Mouse (Mus musculus): ENCODE measurements around the gene Ttll12. TPM values are rescaled to one million over a fixed set of nuclear protein-coding genes. Genes with fewer than 3 reads are reported as not detected.

The Ttll12 gene
- total and polyA plus RNA-seq, 3 experiments: 43.9 to 76.5 TPM; not detected in 1

DNA sequence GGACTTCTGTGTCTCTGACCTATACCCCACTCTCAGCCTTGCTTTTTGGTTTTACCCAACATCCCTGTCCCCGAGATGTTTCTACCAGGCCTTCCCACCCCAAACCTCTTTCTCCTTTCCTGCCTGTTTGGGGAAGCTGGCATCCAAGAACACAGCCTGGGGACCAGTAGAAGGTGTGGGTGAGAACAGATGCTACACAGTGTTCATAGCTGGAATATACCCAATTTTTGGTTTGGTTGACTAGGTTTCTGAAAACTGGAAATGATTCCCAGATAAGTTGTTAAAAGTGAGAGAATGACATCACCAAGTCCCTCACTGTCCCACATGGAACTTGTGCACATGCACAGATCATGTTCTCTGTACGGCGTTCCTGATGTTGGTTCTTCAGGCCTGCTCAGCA lies 20.3 kb upstream of the Ttll12 start:
- no peaks in the 10 kb centered on the region for H3K36me3 ChIP-seq (ENCODE audit: control insufficient read depth in 1 of 2, insufficient read depth in 2 of 2, low read length in 2 of 2)
- no peaks in the 10 kb centered on the region for H3K79me2 ChIP-seq (ENCODE audit: control insufficient read depth, insufficient read depth, low read length, poor library complexity)
- no peaks in the 10 kb centered on the region for H3K4me1 ChIP-seq (ENCODE audit: control insufficient read depth in 1 of 2, insufficient read depth in 2 of 2, low read length in 2 of 2)
- no peak overlapping the region for H3K27ac ChIP-seq (ENCODE audit: control insufficient read depth, low read depth, low read length)
- H3K9me3 ChIP-seq (replicated peaks; ENCODE audit: insufficient read depth, low read length): no peaks in the 10 kb centered on the region
- H3K9ac ChIP-seq (ENCODE audit: control insufficient read depth, low read depth, low read length, poor library complexity, severe bottlenecking): no peak overlapping the region
- no peak for TF ChIP-seq MYC (IDR thresholded peaks at IDR 0.05; ENCODE audit: low read depth, low read length)
- H3K27me3 ChIP-seq (ENCODE audit: control insufficient read depth in 1 of 2, insufficient read depth in 2 of 2, low read length in 2 of 2): peaks cover 0 to 2% of the 10 kb centered on the region in 2 experiments; a peak in 1 of 4 replicates
- DNase-seq (ENCODE audit: low read depth, low spot score): no peak
- H3K4me3 ChIP-seq (ENCODE audit: control insufficient read depth in 1 of 2, insufficient read depth in 1 of 2, low read depth in 2 of 2, low read length in 2 of 2): no peak overlapping the region

DNA sequence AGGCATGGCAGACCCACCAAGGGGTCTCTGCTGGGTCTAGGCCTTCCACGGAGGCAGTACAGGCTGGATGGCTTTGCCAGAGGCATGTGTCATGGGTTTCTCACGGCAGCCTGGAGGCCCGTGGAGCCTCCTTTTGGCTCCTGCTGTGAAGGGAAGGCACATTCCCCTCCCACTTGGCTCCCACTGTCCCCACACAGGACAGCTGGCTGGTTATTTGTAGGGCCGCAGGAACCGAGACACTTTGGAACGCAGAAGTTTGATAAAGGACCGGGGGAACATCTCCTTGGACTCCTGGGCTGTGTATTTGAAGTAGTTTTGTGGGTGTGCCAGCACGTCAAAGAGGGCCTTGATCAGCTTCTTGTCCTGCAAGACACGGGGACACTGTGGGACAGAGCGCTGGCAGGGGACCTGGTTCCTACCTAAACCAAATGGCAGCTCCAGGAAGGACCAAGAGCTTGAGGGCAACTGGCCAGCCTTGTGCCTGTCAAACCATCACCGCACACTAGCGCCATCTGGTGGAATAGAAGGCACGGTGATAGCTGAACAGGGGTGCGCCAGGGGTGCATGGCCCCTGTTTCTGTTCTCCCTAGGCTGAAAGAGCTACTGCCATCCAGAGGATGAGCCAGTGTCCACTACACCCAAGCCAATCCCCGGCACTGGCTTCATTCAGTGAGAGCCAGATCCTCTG lies 12.3 kb upstream of the Ttll12 start:
- TF ChIP-seq SMC3 (IDR thresholded peaks at IDR 0.05; ENCODE audit: low read depth, low read length) (peak; percentile 87), CTCF (IDR thresholded peaks at IDR 0.05 in 2 of 3, conservative IDR thresholded peaks at IDR 0.05 in 1 of 3; ENCODE audit: control insufficient read depth in 1 of 3, insufficient read depth in 1 of 3, low read depth in 2 of 3, low read length in 3 of 3, poor library complexity in 1 of 3, severe bottlenecking in 1 of 3) (peak; percentile 85 to 92 (median 86)), BHLHE40 (IDR thresholded peaks at IDR 0.05; ENCODE audit: borderline replicate concordance, low read depth, low read length) (0 out of 2 replicates have a peak, but pooled peaks have one; percentile 19), ZC3H11A (IDR thresholded peaks at IDR 0.05; ENCODE audit: low read depth, low read length) (peak; percentile 72), E2F4 (IDR thresholded peaks at IDR 0.05; ENCODE audit: borderline replicate concordance, low read depth, low read length) (no peak), RAD21 (IDR thresholded peaks at IDR 0.05; ENCODE audit: low read depth, low read length) (peak; percentile 62), TBP (IDR thresholded peaks at IDR 0.05; ENCODE audit: low read depth, low read length) (no peak)
- DNase-seq (ENCODE audit: low read depth, low spot score): peak; percentile 78
- Histone ChIP-seq H3K4me1 (ENCODE audit: control insufficient read depth in 1 of 2, insufficient read depth in 2 of 2, low read length in 2 of 2) (peaks cover 0 to 3% of the 10 kb centered on the region in 2 experiments; a peak in 3 of 4 replicates), H3K27ac (ENCODE audit: control insufficient read depth, low read depth, low read length) (no peak overlapping the region), H3K36me3 (ENCODE audit: control insufficient read depth in 1 of 2, insufficient read depth in 2 of 2, low read length in 2 of 2) (no peaks in the 10 kb centered on the region), H3K79me2 (ENCODE audit: control insufficient read depth, insufficient read depth, low read length, poor library complexity) (no peaks in the 10 kb centered on the region), H3K27me3 (ENCODE audit: control insufficient read depth in 1 of 2, insufficient read depth in 2 of 2, low read length in 2 of 2) (peaks cover 0 to 2% of the 10 kb centered on the region in 2 experiments; a peak in 1 of 4 replicates), H3K9me3 (replicated peaks; ENCODE audit: insufficient read depth, low read length) (no peaks in the 10 kb centered on the region), H3K4me3 (ENCODE audit: control insufficient read depth in 1 of 2, insufficient read depth in 1 of 2, low read depth in 2 of 2, low read length in 2 of 2) (no peak overlapping the region), H3K9ac (ENCODE audit: control insufficient read depth, low read depth, low read length, poor library complexity, severe bottlenecking) (no peak overlapping the region)

DNA sequence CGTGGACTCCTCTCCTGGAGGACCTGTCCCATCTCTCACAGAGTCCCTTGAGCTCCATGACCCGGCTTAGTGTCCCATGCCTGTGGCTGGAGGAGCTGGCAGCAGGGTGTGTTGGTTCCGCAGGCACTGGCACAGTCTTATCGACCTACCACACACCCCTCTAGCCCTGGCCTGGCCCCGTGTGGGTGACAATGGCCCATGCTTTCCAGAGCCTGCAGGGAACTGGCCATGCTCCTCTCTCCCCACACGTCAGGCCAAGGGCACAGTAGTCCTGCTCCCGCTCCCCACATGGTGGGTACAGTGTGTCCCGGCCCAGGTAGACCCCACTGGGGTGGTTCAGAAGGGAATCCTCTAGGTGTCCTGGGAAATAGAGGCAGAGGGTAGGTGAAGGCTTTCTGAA lies 11.7 kb upstream of the Ttll12 start:
- H3K27me3 ChIP-seq (ENCODE audit: control insufficient read depth in 1 of 2, insufficient read depth in 2 of 2, low read length in 2 of 2): peaks cover 0 to 2% of the 10 kb centered on the region in 2 experiments; a peak in 1 of 4 replicates
- no peaks in the 10 kb centered on the region for H3K79me2 ChIP-seq (ENCODE audit: control insufficient read depth, insufficient read depth, low read length, poor library complexity)
- peaks cover 0 to 5% of the 10 kb centered on the region in 2 experiments; a peak in 3 of 4 replicates for H3K4me1 ChIP-seq (ENCODE audit: control insufficient read depth in 1 of 2, insufficient read depth in 2 of 2, low read length in 2 of 2)
- H3K9ac ChIP-seq (ENCODE audit: control insufficient read depth, low read depth, low read length, poor library complexity, severe bottlenecking): no peak overlapping the region
- DNase-seq (ENCODE audit: low read depth, low spot score): no peak
- TF ChIP-seq E2F4 (IDR thresholded peaks at IDR 0.05; ENCODE audit: borderline replicate concordance, low read depth, low read length) (no peak), TCF12 (IDR thresholded peaks at IDR 0.05; ENCODE audit: low read depth, low read length) (no peak), MXI1 (IDR thresholded peaks at IDR 0.05; ENCODE audit: low read depth, low read length) (no peak)
- no peaks in the 10 kb centered on the region for H3K9me3 ChIP-seq (replicated peaks; ENCODE audit: insufficient read depth, low read length)
- peaks cover 0 to 2% of the 10 kb centered on the region in 2 experiments; a peak in 2 of 4 replicates for H3K36me3 ChIP-seq (ENCODE audit: control insufficient read depth in 1 of 2, insufficient read depth in 2 of 2, low read length in 2 of 2)
- no peak overlapping the region for H3K4me3 ChIP-seq (ENCODE audit: control insufficient read depth in 1 of 2, insufficient read depth in 1 of 2, low read depth in 2 of 2, low read length in 2 of 2)
- no peak overlapping the region for H3K27ac ChIP-seq (ENCODE audit: control insufficient read depth, low read depth, low read length)
